Mouse (Mus musculus) liver, adult 2 months (tissue): Measurements from ENCODE around the gene Sprr2a3.
"Not testable (repeated sequence)": the region's sequence is repeated elsewhere in the genome, so short reads cannot be mapped to it uniquely, and the experiment has no call there.

ENCODE experiments used
- CTCF ChIP-seq: fragments of 200-500 bp; IDR thresholded peaks from 2 replicates; pipeline ENCODE4 v1.5.1; 2011; ENCODE audit warnings: low read depth, low read length, control low read depth
- POLR2A ChIP-seq: fragments of 200-500 bp; IDR thresholded peaks from 2 replicates; pipeline ENCODE4 v1.6.1; 2011; ENCODE audit warnings: low read length, control low read depth; ENCODE audit not compliant: insufficient read depth; ENCODE audit errors: extremely low read depth

- not testable (repeated sequence) for TF ChIP-seq POLR2A, CTCF
Measured at GRCm38 (mm10) chr3:92244833-92245232, 40.4 kb upstream of the Sprr2a3 start.
